Mouse (Mus musculus) lung, embryonic 16.5 days (tissue): ENCODE data around the gene Senp1. TPM values are rescaled to one million over a fixed set of nuclear protein-coding genes. Genes with fewer than 3 reads are reported as not detected.

Experiments
- ATAC-seq: fragments of 200-750 bp; cut with Nextera tagmentation; 2 replicates; pipeline ENCODE4 v1.8.0; 2017; ENCODE audit warnings: low read depth, mild to moderate bottlenecking, moderate library complexity
- H3K27ac ChIP-seq: fragments of 300-500 bp; sonication (generic); 2 replicates; pipeline ENCODE4 v1.5.1; 2014; ENCODE audit warnings: mild to moderate bottlenecking, control low read depth, low read length
- H3K27me3 ChIP-seq: fragments of 300-500 bp; sonication (generic); 2 replicates; pipeline ENCODE4 v1.6.1; 2014; ENCODE audit warnings: low read depth, low read length, mixed read lengths; ENCODE audit not compliant: control insufficient read depth, insufficient read depth
- H3K36me3 ChIP-seq: fragments of 300-500 bp; sonication (generic); 2 replicates; pipeline ENCODE4 v1.6.1; 2014; ENCODE audit warnings: low read length; ENCODE audit not compliant: control insufficient read depth, insufficient read depth
- H3K4me1 ChIP-seq: fragments of 300-500 bp; sonication (generic); replicated peaks from 2 replicates; pipeline ENCODE4 v1.6.1; 2014; ENCODE audit warnings: low read length, mixed read lengths; ENCODE audit not compliant: control insufficient read depth, insufficient read depth
- H3K4me2 ChIP-seq: fragments of 300-500 bp; sonication (generic); 2 replicates; pipeline ENCODE4 v1.6.1; 2014; ENCODE audit warnings: low read depth, low read length, control low read depth
- H3K4me3 ChIP-seq: fragments of 300-500 bp; sonication (generic); 2 replicates; pipeline ENCODE4 v1.5.1; 2014; ENCODE audit warnings: mild to moderate bottlenecking, low read length, control low read depth
- H3K9ac ChIP-seq: fragments of 300-500 bp; sonication (generic); 2 replicates; pipeline ENCODE4 v1.6.1; 2014; ENCODE audit warnings: low read length, control low read depth
- H3K9me3 ChIP-seq: fragments of 300-500 bp; sonication (generic); 2 replicates; pipeline ENCODE4 v1.6.1; 2016; ENCODE audit warnings: low read length; ENCODE audit not compliant: control insufficient read depth
- WGBS: fragments of 180-500 bp; shearing (Covaris S2); extraction: QIAGEN DNeasy Blood & Tissue Kit; methylation state at CpG from one replicate; pipeline ENCODE4 v1.1.7; 2014; 5-methylcytosine and 5-hydroxymethylcytosine counted together
- polyA plus RNA-seq: library from polyadenylated mRNA; unstranded; fragments of >200 nt; fragmentation: Nextera tagmentation; extraction: Ambion mirVana; gene quantifications from 2 replicates; pipeline ENCODE4 v1.2.1, GENCODE M21; 2015

Senp1 gene
- polyA plus RNA-seq, 1 experiment from 2014 or later, result 29.2 TPM

DNA sequence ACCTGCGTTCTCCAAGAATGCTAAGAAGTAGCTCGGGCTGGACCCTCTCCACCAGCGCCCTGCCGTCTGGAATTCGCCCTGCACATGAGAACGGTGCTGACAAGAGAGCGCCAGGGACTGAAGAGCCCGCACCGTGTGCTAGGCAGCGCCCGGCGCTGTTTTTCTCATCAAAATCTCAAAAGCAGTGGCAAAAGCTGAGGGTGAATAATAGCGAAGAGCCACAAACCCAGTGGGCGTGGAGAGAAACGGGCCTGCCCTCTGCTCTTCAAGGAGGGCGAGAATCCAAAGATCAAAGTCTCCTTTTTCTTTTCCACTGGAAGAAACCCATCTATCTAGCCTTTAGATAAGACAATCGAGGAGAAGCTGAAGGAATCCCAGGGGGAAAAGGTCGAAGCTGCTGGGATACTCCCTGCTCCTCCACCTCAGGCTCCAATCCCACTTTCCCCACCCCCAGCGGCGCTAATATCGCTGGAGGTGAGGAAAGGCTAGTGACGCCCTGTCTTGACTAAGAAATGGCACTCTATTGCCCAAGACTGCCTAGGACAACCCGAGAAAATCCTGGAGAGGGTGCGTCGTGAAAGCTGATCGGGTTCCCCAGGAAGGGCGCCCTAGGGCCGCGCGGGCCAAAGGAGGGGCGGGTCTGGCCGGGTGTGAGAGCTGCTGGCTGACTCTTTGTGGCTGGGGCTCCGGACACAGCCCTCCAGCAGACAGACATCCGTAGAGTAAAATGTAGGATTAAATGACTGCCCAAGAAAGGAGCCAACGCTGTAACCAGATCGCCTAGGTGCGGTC lies 92.0 kb downstream of the Senp1 start:
- WGBS, result 1% methylated on average over 37 of the region's 37 CpGs
- H3K4me2 ChIP-seq, result peak overlapping the region; percentile 63
- no peak for ATAC-seq

DNA sequence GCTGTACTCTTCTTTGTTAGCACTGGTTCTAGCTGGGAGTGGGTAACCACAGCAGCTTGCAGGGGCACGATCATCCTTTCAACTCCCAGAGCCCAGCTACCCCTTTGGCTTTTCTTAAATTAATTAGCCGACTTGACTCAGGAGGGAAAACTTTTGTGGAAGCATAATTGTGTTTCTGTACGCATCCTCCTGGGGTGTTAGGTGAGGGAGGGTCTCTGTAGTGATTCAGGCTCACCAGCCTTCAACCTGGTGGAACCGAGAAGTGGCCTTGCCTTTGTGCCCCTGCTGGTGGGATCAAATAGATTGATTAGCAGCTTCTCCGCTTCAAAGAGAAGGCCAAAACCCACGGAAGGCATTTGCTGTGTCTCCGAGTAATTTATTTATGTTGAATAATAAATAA lies 93.6 kb downstream of the Senp1 start:
- WGBS, result 36% methylated on average over 7 of the region's 7 CpGs
- Histone ChIP-seq H3K4me1 (peaks cover 41% of the 10 kb centered on the region), H3K9ac (no peak overlapping the region), H3K27me3 (peaks cover 73% of the 10 kb centered on the region), H3K36me3 (no peaks in the 10 kb centered on the region), H3K4me3 (no peak overlapping the region), H3K27ac (no peak overlapping the region), H3K4me2 (no peak overlapping the region), H3K9me3 (no peaks in the 10 kb centered on the region)
- no peak for ATAC-seq

More for the DNA sequence above, 92.0 kb downstream of the Senp1 start:
- Histone ChIP-seq H3K27me3 (peaks cover 84% of the 10 kb centered on the region), H3K4me3 (peak overlapping the region; percentile 40), H3K4me1 (peaks cover 42% of the 10 kb centered on the region), H3K27ac (no peak overlapping the region), H3K36me3 (no peaks in the 10 kb centered on the region), H3K9me3 (no peaks in the 10 kb centered on the region), H3K9ac (peak overlapping the region; percentile 42)

DNA sequence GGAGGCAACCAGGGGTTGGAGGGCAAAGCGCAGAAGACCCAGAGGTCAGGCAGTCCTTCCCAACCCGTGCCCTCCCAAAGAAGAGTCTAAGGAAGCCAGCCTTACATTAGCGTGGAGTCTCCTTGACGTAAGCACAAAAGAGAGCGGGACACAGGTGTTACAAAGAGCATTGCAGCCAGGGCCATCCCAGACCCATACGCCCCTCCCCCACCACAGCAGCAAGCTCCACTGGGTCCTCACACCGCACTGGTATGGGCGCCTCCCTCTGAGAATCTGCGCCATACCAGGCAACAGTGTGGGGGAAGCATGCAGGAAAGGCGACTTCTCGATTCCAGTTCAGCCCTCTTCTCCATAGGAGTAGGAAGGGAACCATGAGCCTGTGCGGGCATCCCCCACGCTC lies 94.0 kb downstream of the Senp1 start:
- Histone ChIP-seq H3K4me3 (no peak overlapping the region), H3K4me1 (peaks cover 37% of the 10 kb centered on the region), H3K4me2 (no peak overlapping the region), H3K36me3 (no peaks in the 10 kb centered on the region), H3K9me3 (no peaks in the 10 kb centered on the region), H3K9ac (no peak overlapping the region), H3K27me3 (peaks cover 68% of the 10 kb centered on the region), H3K27ac (no peak overlapping the region)
- WGBS, result 38% methylated on average over 13 of the region's 13 CpGs
- ATAC-seq, result no peak

DNA sequence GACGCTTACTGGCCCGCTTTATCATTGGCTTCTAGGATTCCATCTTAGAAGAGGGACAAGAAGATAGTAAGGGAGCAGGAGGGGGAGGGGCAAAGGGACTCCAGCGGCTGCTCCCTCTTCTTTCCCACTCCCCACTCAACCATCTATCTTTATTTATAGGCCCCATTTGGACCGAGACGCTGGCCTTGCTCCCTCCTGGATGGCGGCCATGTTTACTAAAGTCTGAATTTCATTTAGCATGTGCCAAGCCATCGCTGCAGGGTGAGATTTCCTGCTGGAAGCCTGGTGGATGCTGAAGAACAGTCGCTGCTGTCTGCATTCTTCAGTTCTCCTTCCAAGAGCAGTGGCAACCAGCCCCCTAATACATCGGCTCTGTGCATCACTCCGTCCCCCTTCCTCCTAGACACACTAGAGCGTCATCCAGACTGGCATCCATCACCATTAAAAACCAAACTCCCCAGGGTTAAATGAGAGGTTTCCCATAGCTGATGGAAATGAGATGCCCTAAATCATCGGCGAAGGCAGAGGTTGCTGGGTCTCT lies 96.8 kb downstream of the Senp1 start:
- H3K4me1 ChIP-seq, result peaks cover 20% of the 10 kb centered on the region
- H3K9me3 ChIP-seq, result no peaks in the 10 kb centered on the region
- H3K27me3 ChIP-seq, result peaks cover 42% of the 10 kb centered on the region
- peak; percentile 75 for ATAC-seq
- no peaks in the 10 kb centered on the region for H3K36me3 ChIP-seq
- no peak overlapping the region for H3K9ac ChIP-seq
- H3K27ac ChIP-seq, result no peak overlapping the region
- no peak overlapping the region for H3K4me3 ChIP-seq
- H3K4me2 ChIP-seq, result no peak overlapping the region
- WGBS, result 50% methylated on average over 13 of the region's 13 CpGs

DNA sequence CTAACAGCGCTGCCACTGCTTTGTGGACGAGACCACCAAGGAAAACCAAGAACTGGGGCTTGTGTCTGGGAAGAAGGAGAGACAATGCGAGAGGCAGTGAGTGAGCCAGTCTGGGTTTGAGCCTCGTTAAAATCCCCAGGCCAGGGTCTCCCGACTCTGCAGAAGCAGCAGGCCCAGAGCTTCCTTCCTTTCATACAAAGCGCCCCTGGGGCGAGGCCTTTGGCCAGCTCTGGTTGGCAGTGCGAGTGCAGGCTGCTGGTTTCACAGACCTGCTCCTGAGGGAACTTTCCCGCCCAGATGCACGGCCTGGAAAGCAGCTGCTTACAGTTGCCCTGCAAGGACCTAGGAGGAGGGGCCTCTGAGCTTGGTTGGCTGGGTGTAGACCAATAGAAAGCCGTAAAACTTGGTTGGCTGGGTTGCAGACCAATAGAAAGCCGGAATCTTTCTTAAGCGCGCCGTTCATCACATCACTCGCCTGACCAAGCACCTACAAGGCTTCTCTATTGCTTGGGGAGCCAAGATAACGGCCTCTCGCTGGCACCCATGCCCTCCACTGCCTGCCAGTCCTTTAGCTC lies 100.7 kb downstream of the Senp1 start:
- Histone ChIP-seq H3K9me3 (no peaks in the 10 kb centered on the region), H3K4me1 (peaks cover 14% of the 10 kb centered on the region), H3K36me3 (no peaks in the 10 kb centered on the region), H3K4me3 (peak overlapping the region; percentile 33), H3K27ac (peak overlapping the region; percentile 53), H3K9ac (peak overlapping the region; percentile 70), H3K4me2 (peak overlapping the region; percentile 58), H3K27me3 (peaks cover 2% of the 10 kb centered on the region)
- ATAC-seq, result peak; percentile 94
- 11% methylated on average over 18 of the region's 18 CpGs for WGBS

DNA sequence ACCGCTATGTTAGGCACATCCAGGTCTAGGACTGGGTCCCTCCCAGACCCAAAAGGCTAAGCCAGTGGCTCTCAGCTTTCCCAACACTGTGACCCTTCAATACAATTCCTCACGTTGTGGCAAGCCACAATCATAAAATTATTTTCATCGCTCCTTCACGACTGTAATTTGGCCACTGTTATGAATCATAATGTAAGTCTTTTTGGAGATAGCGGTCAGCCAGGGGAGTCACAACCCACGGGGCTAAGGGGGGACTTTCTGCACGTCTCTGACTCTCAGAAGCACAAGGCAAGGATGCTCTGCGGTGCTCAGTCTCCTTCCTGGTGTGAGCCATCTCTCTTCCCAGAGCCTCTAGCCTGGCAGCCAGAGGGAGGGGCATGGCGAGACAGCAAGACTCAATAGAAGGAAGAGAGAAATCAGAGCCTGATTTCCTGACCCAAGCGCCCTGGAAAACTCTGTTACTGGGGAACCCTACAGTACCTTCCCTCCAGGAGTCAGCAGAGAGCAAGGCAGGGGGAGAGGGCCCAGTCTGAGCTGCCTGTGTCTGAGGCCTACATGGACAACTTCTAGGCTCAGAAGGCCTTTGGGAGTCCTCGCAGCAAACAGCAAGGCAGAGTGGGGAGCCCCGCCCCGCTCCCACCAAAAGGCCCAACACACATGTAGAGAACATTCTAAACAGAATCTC lies 101.4 kb downstream of the Senp1 start:
- Histone ChIP-seq H3K9ac (peak overlapping the region; percentile 70), H3K27ac (peak overlapping the region; percentile 53), H3K27me3 (peaks cover 2% of the 10 kb centered on the region), H3K4me2 (no peak overlapping the region; the same call in 1 of the 2 replicates), H3K4me3 (no peak overlapping the region), H3K4me1 (peaks cover 12% of the 10 kb centered on the region), H3K9me3 (no peaks in the 10 kb centered on the region), H3K36me3 (no peaks in the 10 kb centered on the region)
- ATAC-seq, result peak; percentile 20; the same call in 1 of the 2 replicates
- WGBS, result 57% methylated on average over 13 of the region's 13 CpGs

DNA sequence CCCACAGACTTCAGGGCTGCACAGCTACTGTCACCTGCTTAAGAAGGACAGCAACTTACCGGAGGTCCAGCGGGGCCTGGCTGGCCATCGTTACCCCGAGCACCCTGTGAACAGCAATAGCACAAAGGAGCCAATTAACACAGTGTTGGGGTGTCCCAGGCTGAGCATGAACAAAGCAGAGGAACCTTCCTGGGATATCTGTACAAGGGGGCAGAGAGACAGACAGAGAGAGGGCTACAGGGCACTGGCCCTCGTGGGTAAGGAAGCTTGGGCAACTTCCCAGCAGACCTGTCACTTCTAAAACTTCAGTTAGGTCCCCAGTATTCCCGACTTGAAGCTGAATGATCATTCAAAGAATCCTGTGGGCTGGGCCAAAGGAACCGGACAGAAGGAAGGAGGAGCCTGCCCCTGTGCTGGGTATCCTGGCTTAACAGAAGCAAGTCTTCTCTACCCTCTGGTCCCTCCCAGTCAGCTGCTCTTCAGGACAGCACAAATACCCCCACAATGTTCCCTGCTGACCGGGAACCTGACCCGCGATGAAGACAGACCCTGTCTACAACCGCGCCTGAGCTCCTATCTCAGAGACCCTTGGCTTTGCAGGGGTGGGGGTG lies 102.2 kb downstream of the Senp1 start:
- H3K4me1 ChIP-seq, result peaks cover 9% of the 10 kb centered on the region
- no peaks in the 10 kb centered on the region for H3K36me3 ChIP-seq
- H3K4me2 ChIP-seq, result no peak overlapping the region
- H3K27ac ChIP-seq, result no peak overlapping the region
- 45% methylated on average over 12 of the region's 12 CpGs for WGBS
- no peak for ATAC-seq
- H3K9me3 ChIP-seq, result no peaks in the 10 kb centered on the region
- no peak overlapping the region for H3K9ac ChIP-seq
- H3K27me3 ChIP-seq, result peaks cover 2% of the 10 kb centered on the region; the same call in 1 of the 2 replicates
- no peak overlapping the region for H3K4me3 ChIP-seq

DNA sequence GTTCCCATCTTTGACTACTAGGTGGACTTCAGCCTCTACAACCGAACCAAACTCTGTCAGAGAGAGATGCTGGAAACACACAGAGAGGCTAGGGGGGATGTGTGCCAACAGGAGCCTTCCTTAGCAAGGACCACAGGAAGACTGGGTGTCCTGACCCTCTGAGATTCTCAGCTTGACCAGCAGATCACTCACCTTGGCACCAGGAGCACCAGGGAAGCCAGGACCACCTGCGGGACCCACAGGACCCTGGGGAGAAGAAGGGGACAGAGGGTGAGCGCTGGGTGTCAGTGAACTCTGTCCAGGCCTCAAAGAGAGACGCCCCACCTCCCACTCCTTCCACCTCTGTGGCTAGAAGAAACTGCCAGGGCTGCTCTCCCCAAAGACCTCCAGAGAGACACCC lies 102.8 kb downstream of the Senp1 start:
- Histone ChIP-seq H3K27me3 (peaks cover 2% of the 10 kb centered on the region; the same call in 1 of the 2 replicates), H3K27ac (no peak overlapping the region)

More for the DNA sequence above, 102.8 kb downstream of the Senp1 start:
- Histone ChIP-seq H3K4me3 (no peak overlapping the region), H3K4me2 (no peak overlapping the region), H3K36me3 (no peaks in the 10 kb centered on the region), H3K4me1 (peaks cover 9% of the 10 kb centered on the region), H3K9ac (no peak overlapping the region), H3K9me3 (no peaks in the 10 kb centered on the region)
- no peak for ATAC-seq
- 35% methylated on average over 4 of the region's 4 CpGs for WGBS
